Mouse (Mus musculus): ENCODE data around the gene Klhl10.

Gene Klhl10

GRCm38 (mm10) chr11:100457711-100458110 lies 16.0 kb downstream of the Klhl10 start:
- no peak for DNase-seq (ENCODE audit: low read depth, low spot score)

DNA sequence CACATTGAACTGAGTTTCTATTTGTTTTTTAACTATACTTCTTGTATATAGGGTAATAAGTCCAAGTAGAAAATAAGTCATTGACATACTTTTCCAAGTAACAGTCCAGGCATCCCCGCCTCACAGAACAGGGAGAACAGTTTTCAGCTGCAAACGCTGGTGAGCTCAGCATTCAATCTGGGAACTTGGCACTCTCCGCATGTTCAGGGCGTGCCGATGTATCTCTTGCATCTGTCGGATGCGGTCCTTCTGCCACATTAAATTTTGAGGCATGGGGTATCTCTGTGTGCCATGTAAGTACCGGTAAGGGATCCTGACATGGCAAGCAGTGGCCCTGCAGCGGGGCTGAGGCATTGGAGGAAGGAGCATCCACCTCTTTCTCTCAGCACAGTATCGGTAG lies 21.0 kb downstream of the Klhl10 start:
- DNase-seq (ENCODE audit: low read depth, low spot score) = no peak

DNA sequence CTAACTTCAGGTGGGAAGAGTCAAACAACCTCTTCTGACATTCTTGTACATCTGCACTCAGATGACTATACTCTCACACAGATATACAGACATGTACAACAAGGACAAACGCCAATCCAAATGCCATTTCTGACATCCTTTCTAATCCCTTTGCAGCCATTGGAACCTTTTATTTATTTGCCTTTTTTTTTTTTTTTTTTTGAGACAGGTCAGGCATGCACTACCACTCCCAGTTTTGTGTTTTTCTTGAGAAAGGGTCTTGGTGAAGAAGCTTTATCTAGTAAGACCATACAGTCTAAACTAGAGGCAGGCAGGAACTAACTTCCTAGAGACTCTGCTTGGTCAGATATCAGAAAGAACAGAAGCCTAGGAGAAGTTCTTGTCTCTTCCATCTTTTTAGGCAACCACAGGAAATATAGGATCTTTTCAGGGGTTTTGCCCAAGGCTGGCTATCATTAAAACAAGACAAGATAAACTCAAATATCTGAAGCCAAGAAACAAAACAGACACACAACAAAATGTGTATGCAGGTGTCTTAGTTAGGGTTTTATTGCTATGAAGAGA lies 23.6 kb downstream of the Klhl10 start:
- DNase-seq (ENCODE audit: low read depth, low spot score) = no peak

GRCm38 (mm10) chr11:100465833-100466232 lies 24.1 kb downstream of the Klhl10 start:
- no peak for DNase-seq (ENCODE audit: low read depth, low spot score)

DNA sequence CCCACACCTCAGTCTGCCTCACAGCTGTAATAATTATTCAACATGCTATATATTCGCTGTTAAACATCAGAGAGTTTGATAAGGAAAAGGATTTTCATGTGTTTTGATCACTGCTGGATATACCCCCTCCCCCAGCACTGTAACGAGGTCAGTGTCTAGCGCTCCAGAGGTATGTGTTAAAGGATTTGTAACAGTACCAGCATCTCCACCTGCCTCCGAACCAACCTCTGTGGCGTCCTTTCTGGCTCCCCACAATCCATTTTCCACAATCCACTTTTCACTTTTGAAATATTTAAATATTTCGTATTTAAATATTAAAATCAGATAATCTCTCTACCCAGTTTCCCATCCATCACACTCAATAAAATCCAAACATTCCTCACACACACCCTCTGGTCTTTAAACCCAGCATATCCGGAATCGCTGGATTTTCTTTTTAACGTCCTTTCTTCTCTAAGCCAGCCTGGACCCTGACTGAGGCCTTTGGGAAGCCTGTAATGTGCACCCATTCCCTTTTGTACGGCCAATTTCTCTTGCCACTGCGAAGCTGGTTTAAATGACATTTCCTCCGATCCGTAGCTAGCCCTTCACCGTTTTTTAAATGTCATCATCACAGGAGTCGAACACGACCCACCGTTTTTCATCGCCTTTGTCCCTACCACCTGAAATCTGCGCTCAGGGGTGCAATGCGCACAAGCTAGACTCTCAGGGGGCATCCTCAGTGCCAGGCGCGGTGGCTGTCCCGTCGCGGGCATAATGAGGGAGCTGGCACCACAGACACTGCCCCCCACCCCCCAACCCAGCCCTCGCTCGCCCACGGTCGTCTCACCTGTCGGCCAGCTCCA lies 29.9 kb downstream of the Klhl10 start:
- DNase-seq (ENCODE audit: low read depth, low spot score) = no peak

DNA sequence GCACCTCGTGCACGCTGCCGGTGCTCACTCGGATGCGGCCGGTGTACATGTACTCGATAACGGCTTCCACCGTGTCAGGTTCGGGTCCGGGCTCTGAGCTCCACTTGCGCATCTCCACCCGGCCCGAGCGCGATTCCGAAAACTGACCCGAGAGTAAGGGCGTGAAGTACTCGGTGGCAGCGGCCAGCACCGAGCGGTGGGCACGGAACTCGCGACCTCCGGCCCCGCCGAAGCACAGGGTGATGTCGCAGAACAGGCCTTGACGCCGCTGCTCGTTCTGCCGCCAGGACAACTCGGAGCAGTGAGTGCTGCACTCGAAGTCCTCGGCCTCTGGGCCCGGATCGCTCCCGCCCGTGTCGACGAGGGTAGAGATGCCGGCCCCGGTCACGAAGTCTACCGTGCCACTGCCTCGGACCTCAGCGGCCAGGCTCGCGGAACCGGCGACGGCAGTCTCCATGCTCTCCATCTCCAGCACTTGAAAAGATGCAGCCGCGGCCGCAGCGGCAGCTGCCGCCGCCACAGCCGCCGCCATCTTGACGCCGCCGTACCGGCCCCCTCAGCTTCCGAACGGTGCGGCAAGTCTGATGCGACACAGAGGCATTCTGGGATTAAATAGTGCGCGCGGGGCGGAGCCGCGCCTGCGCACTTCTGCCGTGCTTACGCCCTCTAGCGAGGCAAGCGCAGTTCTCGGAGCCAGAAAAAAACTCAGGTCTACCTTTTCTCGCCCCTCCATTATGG lies 30.6 kb downstream of the Klhl10 start, which contains the start of gene Klhl11:
Gene Klhl11, minus strand, starts transcription at position 545 of the 738 bp plus-strand sequence.
- peak; percentile 86 for DNase-seq (ENCODE audit: low read depth, low spot score)

DNA sequence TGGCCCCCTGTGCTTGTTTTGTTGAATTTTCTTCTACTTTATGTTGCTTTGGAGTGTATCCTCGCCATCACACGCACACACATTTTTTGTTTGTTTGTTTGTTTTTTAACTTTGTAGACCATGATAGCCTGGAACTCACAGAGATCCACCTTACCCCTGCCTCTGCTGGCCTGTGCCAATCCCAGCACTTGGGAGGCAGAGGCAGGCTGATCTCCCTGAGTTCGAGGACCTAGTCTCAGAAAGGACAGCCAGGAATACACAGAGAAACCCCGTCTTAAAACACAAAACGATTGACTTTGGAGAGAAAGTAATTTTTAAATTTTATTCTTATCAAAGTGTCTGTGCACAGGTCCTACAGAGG lies 31.2 kb downstream of the Klhl10 start:
- DNase-seq (ENCODE audit: low read depth, low spot score) = no peak

DNA sequence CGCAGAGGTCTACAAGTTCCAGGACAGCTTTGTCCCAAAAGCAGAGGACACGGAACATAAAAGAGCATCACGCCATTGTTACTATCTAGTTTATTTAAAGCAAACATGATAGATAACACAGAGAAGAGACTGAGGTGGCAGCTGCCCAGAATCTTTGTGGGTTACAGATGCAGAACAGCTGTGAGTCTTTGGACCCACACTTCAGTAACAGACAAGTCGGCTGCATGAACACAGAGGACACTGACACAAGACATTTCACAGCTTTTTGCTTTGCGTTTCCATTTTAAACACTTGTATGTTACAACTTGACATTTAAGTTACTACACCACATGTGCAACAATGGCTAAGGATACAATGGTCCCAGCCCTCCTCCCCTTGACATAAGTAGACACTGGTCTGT lies 34.6 kb downstream of the Klhl10 start:
- no peak for DNase-seq (ENCODE audit: low read depth, low spot score)

DNA sequence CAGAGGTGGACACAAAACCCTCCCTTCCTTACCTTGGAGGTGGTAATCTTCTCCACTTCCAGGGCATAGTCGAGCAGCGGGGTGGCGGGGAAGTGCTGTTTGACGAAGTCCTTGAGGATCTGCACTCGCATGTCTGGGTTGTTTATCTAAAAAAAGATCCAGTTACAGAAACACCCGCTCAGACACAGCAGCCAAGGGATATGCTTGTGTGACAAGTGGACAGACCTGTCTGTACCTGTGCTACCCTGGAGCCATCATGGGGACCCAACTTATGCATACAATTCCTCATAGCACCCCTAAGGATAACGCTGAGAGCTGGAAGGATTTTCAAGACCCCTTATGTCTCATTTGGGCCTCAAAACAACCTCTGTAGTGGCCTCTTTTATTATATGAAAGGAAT lies 37.4 kb downstream of the Klhl10 start:
- DNase-seq (ENCODE audit: low read depth, low spot score) = no peak

DNA sequence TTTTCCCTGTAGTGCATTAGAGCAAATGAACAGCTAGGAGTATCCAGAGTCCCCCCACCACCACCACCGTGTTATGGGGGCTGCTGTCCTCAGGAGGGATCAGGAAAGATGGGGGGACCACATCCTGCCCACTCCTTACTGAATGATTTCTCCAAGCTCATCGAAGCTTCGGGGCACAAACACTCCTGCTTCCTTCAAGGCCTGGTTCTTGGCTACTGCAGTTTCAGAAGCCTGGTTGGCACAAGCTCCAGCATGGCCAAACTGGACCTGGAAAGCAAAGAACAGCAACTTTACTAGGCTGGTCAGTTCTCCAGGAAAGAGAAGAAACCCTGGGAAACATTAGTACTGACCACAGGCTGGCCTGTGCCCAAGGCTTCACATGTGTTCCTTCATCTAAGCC lies 42.7 kb downstream of the Klhl10 start:
- DNase-seq (ENCODE audit: low read depth, low spot score) = no peak

- no peak for DNase-seq (ENCODE audit: low read depth, low spot score)
These were observed 44.3 kb downstream of the Klhl10 start for GRCm38 (mm10) chr11:100485801-100486538.

DNA sequence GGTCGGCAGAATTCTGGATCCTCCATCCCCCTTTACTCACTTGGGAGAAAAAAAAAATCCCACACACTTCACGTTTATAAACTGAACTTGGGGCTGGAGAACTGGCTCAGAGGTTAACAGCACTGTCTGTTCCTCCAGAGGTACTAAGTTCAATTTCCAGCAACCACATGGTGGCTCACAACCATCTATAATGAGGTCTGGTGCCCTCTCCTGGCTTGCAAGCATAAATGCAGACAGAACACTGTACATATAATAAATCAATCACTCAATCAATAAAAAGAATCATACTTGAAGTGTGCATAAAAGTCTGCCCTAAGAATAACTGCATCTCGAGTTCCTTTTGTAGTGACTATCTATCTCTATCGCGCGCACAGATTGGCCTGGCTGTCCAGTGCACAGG lies 49.2 kb downstream of the Klhl10 start:
- DNase-seq (ENCODE audit: low read depth, low spot score) = no peak

- DNase-seq (ENCODE audit: low read depth, low spot score) = no peak
These were observed 52.1 kb downstream of the Klhl10 start for GRCm38 (mm10) chr11:100493771-100494170.

DNA sequence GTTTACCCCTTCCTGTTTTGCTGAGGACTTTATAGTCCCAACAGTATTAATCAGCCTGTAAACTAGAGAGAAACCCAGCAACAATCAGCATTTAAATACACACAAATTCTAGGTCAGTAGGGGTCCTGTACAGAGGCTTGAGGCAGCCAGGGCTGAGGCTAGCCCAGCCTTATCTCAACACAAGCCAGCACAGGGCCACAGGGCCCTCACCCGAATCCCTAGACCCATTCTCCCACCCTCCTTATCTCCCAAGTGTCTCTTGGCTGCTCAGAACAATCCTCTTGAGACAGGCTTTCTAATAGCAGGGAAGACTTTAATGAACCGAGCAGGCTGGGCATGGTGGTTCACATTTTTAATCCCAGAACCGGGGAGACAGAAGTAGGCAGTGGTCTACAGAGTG lies 58.5 kb downstream of the Klhl10 start:
- no peak for DNase-seq (ENCODE audit: low read depth, low spot score)

- DNase-seq (ENCODE audit: low read depth, low spot score) = peak; percentile 39
These were observed 58.9 kb downstream of the Klhl10 start for GRCm38 (mm10) chr11:100500651-100501050.

GRCm38 (mm10) chr11:100501321-100501720 lies 59.6 kb downstream of the Klhl10 start:
- DNase-seq (ENCODE audit: low read depth, low spot score) = no peak

DNA sequence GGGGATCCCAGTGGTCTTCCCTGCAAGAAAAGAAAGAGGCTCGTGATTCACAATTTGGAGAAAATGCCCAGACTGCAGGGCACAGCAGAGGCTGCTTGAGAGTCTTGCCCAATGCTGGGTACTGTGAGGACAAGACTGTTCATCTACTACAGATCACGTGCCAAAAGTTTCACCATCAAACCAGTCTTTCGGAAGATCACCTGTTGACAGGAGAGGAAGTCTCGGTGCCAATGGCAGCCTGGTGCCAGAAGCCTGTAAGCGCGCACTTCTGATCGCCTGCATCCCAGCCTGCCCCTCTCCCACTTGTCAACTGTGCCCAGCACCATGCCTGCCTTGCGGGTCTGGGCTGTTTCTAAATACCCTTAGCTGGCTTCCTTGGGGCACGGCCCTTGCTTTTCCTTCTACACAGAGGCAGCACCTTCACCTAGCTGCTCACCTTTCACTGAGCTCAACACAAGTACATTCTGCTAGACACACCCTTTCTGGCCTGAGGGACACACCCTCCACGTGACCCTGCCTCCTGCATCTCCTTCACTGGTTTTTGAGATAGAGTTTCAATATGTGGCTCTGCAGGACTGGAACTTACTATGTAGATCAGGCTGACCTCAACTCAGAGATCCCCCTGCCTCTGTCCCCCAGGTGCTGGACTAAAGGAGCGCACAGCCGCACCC lies 63.4 kb downstream of the Klhl10 start:
- DNase-seq (ENCODE audit: low read depth, low spot score) = no peak

DNA sequence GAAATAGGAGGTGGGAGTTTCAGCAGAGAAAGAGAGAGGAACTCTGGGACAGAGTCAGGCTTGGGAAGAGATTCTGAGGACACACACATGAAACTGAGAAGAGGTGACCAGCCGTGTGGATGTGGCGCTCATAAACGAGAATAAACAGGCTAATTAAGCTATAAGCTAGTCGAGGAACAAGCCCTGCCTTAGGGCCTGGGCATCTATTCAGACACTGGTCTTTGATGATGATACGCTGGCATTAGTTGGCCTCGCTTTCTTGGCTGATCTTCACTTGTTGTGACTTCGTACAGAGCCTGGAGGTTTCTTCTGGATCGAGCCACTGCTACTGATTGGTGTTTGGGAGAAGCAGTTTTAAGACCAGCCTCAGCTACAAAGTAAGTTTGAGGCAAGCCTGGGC lies 64.3 kb downstream of the Klhl10 start:
- no peak for DNase-seq (ENCODE audit: low read depth, low spot score)
